Mouse (Mus musculus): ENCODE measurements around the gene Adgrf4.

GRCm38 (mm10) chr17:42643416-42643815, 48.7 kb downstream of the Adgrf4 start:
- TF ChIP-seq CTCF (IDR thresholded peaks at IDR 0.05) (no peak), EP300 (IDR thresholded peaks at IDR 0.05) (no peak)
